Mouse (Mus musculus): ENCODE data around the gene Ptprr. TPM values are rescaled to one million over a fixed set of nuclear protein-coding genes. Genes with fewer than 3 reads are reported as not detected.

Gene Ptprr
- polyA plus RNA-seq (2015; fragmentation: Nextera tagmentation; extraction: Ambion mirVana) = 15.0 and 15.2 TPM in 2 replicates

DNA sequence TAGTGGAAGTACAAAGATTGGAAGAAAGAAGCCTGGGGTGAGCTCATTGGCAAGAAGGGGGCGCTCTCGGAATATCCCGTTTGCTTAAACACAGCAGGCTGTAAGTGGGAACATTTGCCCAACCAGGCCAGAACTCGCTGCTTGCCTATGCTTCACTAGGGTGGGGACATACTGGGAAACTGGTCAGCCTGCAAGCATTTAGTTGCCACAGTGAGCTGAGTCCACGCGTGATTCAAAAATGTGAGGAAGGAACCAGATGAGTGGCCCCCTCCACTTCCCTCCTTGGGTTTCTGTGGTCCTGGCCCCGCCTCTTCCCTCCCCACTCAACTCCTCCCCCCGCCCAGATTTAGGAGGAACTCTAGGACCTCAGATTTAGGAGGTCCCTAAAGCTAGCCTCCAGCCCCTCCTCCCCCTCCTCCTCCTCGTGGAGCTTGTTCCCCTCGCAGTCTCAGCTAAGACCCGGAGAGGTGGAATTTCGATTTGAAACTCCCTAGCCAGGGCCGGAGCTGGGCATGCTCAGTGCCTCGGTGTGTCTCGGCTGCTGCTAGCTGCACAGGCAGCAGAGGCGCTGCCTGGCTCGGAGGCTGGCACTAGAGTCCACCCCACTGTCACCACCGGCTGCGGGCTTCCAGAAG, at the start of gene Ptprr:
TSS of gene Ptprr (plus strand) at position 369 of the 635 bp plus-strand sequence.
- ATAC-seq (ENCODE audit: low FRiP score) = peak; percentile 98
- H3K4me3 ChIP-seq = peak within 1 kb of the TSS; percentile 62
- under 1% methylated on average over 19 of the region's 19 CpGs for WGBS
- no peaks in the 10 kb centered on the region for H3K27me3 ChIP-seq
- peaks cover 11% of the 10 kb centered on the region for H3K4me1 ChIP-seq (replicated peaks)
- peak within 1 kb of the TSS; percentile 89 for H3K27ac ChIP-seq
- H3K36me3 ChIP-seq = no peaks in the 10 kb centered on the region
- peak within 1 kb of the TSS; percentile 80 for H3K9ac ChIP-seq
- no peaks in the 10 kb centered on the region for H3K9me3 ChIP-seq
- H3K4me2 ChIP-seq = peak within 1 kb of the TSS; percentile 70

DNA sequence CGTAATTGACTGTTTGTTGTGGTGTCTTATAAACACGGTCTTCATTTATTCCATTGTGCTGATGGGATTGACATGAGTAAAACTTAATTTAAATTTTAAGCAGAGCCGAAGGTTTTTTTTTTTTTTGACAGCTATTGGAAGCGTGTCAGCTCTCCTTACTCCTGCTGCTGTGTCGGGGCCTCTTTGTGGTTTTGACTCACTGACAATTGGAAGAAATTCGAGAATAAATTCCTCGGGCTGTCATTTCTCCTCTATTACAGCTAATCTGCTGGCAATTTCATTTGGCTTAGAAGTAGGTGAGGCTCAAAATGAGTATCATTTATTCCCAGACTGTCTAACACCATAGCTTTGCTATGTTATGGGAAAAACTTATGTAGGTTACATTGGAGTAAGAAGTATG, 41.7 kb upstream of the Ptprr start:
- Histone ChIP-seq H3K4me1 (replicated peaks) (no peaks in the 10 kb centered on the region), H3K9ac (no peak overlapping the region), H3K4me3 (no peak overlapping the region), H3K27ac (no peak overlapping the region), H3K4me2 (no peak overlapping the region), H3K9me3 (no peaks in the 10 kb centered on the region), H3K36me3 (no peaks in the 10 kb centered on the region), H3K27me3 (no peaks in the 10 kb centered on the region)
- WGBS = 75% methylated on average over 7 of the region's 7 CpGs
- ATAC-seq (ENCODE audit: low FRiP score) = no peak

DNA sequence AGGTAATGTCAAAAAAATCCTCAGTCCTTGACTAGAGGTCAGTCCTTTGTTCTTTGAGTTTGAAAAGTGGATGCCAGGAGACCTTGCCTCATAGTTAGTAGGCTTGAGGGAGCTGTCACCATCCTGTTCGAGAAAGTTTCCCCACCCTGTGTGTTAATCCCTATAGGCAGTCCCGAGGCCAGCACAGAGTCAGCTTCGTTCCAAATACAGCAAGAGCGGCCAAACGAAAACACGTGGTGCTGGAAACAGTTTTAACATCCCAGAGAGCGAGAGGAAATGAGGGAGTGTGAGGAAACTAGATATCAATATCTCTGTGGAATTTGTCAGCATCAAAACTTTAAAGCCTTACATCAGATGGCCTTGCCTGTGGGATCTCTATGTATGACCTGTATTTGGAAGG, 39.0 kb upstream of the Ptprr start:
- no peak overlapping the region for H3K4me3 ChIP-seq
- 79% methylated on average over 7 of the region's 7 CpGs for WGBS
- H3K36me3 ChIP-seq = no peaks in the 10 kb centered on the region
- no peaks in the 10 kb centered on the region for H3K27me3 ChIP-seq
- no peaks in the 10 kb centered on the region for H3K4me1 ChIP-seq (replicated peaks)
- no peak overlapping the region for H3K27ac ChIP-seq
- H3K4me2 ChIP-seq = no peak overlapping the region
- ATAC-seq (ENCODE audit: low FRiP score) = no peak
- no peaks in the 10 kb centered on the region for H3K9me3 ChIP-seq
- no peak overlapping the region for H3K9ac ChIP-seq

DNA sequence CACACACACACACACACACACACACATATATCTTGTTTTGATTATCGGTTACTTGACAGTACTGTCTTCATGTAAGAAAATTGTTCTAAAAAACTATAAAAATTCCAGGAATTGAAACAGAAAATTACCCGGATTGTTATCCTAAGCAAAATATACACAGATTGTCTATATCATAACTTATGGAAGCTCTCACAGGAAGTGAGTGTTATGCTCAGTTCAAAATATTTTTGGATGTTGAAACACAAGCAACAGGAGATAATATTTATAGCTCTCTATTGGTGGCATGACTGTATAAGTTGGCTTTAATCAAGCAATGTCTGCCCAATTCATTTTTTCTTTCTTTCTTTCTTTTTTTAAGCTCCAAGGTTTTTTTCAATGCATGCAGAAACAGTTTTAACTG, 38.0 kb upstream of the Ptprr start:
- WGBS = 92% methylated on average over 2 of the region's 2 CpGs

DNA sequence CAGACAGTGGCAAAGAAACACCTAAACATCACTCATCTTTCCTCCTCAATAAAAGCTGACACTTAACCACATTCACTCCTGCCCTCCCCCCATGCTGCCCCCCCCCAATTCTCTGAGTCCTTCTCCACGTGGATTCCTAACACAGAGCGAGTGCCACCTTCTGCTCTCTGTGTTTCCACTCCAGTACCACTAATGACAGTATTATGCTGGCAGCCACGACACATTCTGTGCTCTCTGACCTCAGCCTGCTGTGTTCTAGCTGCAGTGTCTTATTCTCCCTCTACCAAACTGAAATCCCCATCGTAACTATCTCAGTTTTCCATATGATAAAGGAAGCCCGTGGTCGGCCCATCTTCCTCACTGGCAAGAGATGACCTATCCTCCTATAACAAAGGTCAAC, 33.7 kb upstream of the Ptprr start:
- H3K4me2 ChIP-seq = no peak overlapping the region
- no peak for ATAC-seq (ENCODE audit: low FRiP score)
- H3K36me3 ChIP-seq = no peaks in the 10 kb centered on the region
- no peak overlapping the region for H3K4me3 ChIP-seq
- no peak overlapping the region for H3K9ac ChIP-seq
- H3K27ac ChIP-seq = no peak overlapping the region
- WGBS = 57% methylated on average over 6 of the region's 6 CpGs
- no peaks in the 10 kb centered on the region for H3K9me3 ChIP-seq
- H3K4me1 ChIP-seq (replicated peaks) = no peaks in the 10 kb centered on the region
- H3K27me3 ChIP-seq = no peaks in the 10 kb centered on the region

More for the DNA sequence above, 38.0 kb upstream of the Ptprr start:
- no peaks in the 10 kb centered on the region for H3K4me1 ChIP-seq (replicated peaks)
- no peak overlapping the region for H3K27ac ChIP-seq
- no peaks in the 10 kb centered on the region for H3K36me3 ChIP-seq
- H3K27me3 ChIP-seq = no peaks in the 10 kb centered on the region
- no peak overlapping the region for H3K4me2 ChIP-seq
- H3K9ac ChIP-seq = no peak overlapping the region
- H3K4me3 ChIP-seq = no peak overlapping the region
- H3K9me3 ChIP-seq = no peaks in the 10 kb centered on the region
- no peak for ATAC-seq (ENCODE audit: low FRiP score)

DNA sequence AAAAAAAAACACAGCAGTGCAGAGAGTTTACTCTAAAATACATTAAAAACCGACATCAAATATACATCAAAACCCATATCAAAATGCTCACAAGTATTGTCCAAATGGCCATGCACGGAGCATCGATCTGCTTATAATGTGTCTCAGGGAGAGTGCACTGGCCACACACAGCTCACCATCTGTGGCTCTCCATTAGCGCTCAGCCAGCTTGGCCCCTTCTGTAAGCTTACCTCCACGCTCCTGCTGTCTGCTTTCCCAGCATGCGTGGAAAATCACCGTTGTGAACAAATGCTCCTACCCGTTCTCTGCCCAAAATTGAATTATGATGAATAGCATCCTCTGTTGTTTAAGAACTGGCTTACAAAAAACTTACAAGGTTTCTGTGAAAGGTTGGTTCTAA, 16.2 kb upstream of the Ptprr start:
- WGBS = 53% methylated on average over 8 of the region's 8 CpGs

DNA sequence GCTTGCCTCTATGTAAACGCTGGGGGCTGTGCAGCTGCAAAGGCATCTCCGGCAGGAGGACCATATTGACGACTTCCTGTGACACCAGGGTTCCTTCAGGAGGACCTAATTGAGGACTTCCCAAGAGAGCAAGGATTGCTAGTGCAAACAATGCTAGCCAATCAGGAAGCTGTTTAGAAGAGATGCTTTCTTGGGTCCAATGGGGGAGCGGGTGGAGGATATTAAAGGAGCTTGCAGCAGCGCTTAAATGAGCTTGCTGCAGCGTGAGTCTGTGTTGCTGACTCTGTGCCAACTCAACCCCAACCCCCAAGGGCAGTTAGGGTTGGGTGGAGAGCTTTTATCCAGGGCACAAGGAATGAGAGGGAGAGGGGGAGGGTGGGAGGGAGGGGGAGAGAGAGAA, 11.3 kb upstream of the Ptprr start:
- Histone ChIP-seq H3K36me3 (no peaks in the 10 kb centered on the region), H3K4me2 (no peak overlapping the region)
- no peak for ATAC-seq (ENCODE audit: low FRiP score)

More for the DNA sequence above, 16.2 kb upstream of the Ptprr start:
- Histone ChIP-seq H3K4me2 (no peak overlapping the region), H3K27me3 (no peaks in the 10 kb centered on the region), H3K4me3 (no peak overlapping the region), H3K9me3 (no peaks in the 10 kb centered on the region), H3K4me1 (replicated peaks) (peaks cover 3% of the 10 kb centered on the region; the same call in 1 of the 2 replicates), H3K27ac (no peak overlapping the region), H3K9ac (no peak overlapping the region), H3K36me3 (no peaks in the 10 kb centered on the region)
- no peak for ATAC-seq (ENCODE audit: low FRiP score)

DNA sequence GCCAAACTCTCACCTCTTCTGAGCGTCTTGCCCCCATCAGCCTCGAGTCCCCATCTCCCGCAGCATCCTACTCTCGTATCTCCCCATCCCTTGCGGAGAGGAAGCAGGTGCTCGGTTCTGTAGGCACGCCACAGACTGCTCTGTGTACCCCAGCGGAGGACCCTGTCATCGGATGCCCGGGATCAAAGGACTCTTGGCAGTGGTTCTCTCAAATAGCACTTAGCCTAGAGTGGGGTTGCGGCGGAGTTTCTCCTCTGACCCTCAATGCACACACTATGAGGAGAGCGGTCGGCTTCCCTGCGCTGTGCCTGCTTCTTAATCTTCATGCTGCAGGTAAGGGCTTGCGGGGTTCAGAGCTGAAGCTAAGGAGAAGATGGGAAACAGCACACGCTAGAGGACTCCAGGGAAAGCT, 473 bp downstream of the Ptprr start:
- peak; percentile 84 for ATAC-seq (ENCODE audit: low FRiP score)
- under 1% methylated on average over 17 of the region's 17 CpGs for WGBS

More for the DNA sequence above, 11.3 kb upstream of the Ptprr start:
- peaks cover 3% of the 10 kb centered on the region; the same call in 1 of the 2 replicates for H3K4me1 ChIP-seq (replicated peaks)
- no peaks in the 10 kb centered on the region for H3K27me3 ChIP-seq
- H3K9ac ChIP-seq = no peak overlapping the region
- H3K27ac ChIP-seq = no peak overlapping the region
- H3K9me3 ChIP-seq = no peaks in the 10 kb centered on the region
- no peak overlapping the region for H3K4me3 ChIP-seq
- 55% methylated on average over 6 of the region's 6 CpGs for WGBS

DNA sequence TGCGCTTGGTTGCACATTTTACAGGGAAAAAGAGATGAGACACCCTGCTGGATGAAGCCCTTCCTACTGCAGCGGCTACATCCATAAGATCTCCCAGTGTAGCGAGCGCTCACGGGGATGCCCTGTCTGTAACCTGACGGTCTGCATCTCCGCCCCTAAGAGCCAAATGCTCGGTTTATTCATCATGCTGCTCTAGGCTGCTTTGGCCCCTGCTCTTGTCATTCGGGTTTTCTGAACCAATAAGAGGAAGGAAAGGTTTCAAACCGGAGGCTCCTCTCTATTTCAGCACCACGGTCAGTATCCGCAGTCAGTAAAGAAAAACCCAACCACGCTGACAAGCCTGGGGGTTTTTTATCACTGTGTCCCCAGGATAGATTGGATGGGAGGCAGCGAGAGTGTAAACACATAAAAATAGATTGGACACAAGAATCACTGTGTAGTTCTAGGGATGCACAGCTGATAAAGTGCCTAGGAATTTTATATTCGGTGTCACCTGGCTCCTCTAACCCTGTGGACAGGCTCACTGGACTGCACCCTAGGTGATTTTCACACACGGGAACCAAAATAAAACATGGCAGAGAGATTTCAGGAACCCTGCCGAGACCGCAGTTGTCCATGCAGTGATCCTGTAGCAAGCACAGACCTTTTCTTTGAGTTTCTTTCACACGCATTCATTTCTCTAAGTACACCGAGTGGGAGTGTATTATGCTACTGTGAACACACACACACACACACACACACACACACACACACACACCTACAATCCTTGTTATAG, 1.3 kb downstream of the Ptprr start:
- Histone ChIP-seq H3K27me3 (no peaks in the 10 kb centered on the region), H3K36me3 (no peaks in the 10 kb centered on the region), H3K4me1 (replicated peaks) (peaks cover 11% of the 10 kb centered on the region), H3K9ac (peak overlapping the region; percentile 80), H3K9me3 (peaks cover 3% of the 10 kb centered on the region; the same call in 1 of the 2 replicates), H3K4me3 (peak overlapping the region; percentile 62), H3K4me2 (peak overlapping the region; percentile 70), H3K27ac (peak overlapping the region; percentile 89)
- 4% methylated on average over 20 of the region's 20 CpGs for WGBS
- ATAC-seq (ENCODE audit: low FRiP score) = peak; percentile 27

More for the DNA sequence above, 473 bp downstream of the Ptprr start:
- Histone ChIP-seq H3K4me2 (peak overlapping the region; percentile 70), H3K4me3 (peak overlapping the region; percentile 62), H3K27me3 (no peaks in the 10 kb centered on the region), H3K9me3 (no peaks in the 10 kb centered on the region), H3K9ac (peak overlapping the region; percentile 80), H3K36me3 (no peaks in the 10 kb centered on the region), H3K4me1 (replicated peaks) (peaks cover 11% of the 10 kb centered on the region), H3K27ac (peak overlapping the region; percentile 89)

DNA sequence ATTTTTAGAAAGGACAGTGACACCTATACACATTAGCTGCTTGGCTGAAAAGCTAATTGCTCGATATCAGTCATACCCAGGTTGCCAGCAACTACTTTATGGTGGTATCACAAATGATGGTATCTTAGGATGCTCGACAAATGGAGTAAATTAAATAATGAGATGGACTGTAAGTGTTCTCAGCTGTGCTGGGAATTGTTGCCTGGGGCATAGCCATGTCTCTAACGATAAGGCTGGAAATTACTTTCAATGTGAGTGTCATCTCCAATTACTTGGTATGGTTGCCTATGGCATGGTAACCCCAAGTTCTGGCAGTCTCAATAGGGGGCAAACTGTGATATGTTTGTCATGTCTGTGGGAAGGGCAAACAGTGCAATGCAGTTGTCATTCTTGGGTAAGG, 3.1 kb downstream of the Ptprr start:
- no peak for ATAC-seq (ENCODE audit: low FRiP score)
- no peaks in the 10 kb centered on the region for H3K27me3 ChIP-seq
- H3K4me3 ChIP-seq = no peak overlapping the region
- 52% methylated on average over 3 of the region's 3 CpGs for WGBS
- H3K9ac ChIP-seq = no peak overlapping the region
- H3K9me3 ChIP-seq = peaks cover 3% of the 10 kb centered on the region; the same call in 1 of the 2 replicates
- no peaks in the 10 kb centered on the region for H3K36me3 ChIP-seq
- H3K4me1 ChIP-seq (replicated peaks) = peaks cover 11% of the 10 kb centered on the region
- no peak overlapping the region for H3K27ac ChIP-seq
- no peak overlapping the region for H3K4me2 ChIP-seq

DNA sequence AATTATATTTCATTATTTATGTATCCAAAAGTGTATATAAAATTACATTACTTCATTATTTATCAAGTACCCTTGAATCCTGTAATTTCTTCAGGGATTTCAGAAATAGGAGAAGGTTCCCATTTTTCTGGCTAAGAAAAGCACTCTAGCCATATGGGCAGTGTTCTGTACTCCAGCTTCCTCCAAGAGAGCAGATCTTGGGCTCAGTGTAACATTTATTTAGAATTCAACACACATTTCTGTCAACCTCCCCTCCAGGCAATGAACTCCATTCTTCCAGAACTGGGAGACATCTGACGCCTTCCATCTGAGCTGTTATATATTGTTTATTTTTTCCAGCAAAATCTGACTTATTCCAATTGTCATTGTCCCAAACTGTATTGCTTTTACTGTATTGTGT, 20.1 kb downstream of the Ptprr start:
- no peak overlapping the region for H3K4me3 ChIP-seq
- H3K4me2 ChIP-seq = no peak overlapping the region
- 78% methylated on average over 1 of the region's 1 CpGs for WGBS
- H3K36me3 ChIP-seq = no peaks in the 10 kb centered on the region
- H3K9me3 ChIP-seq = 0 out of 2 replicates have a peak, but pooled peaks cover 10% of the 10 kb centered on the region
- H3K27me3 ChIP-seq = no peaks in the 10 kb centered on the region
- H3K4me1 ChIP-seq (replicated peaks) = no peaks in the 10 kb centered on the region
- no peak overlapping the region for H3K9ac ChIP-seq
- ATAC-seq (ENCODE audit: low FRiP score) = no peak
- H3K27ac ChIP-seq = no peak overlapping the region

DNA sequence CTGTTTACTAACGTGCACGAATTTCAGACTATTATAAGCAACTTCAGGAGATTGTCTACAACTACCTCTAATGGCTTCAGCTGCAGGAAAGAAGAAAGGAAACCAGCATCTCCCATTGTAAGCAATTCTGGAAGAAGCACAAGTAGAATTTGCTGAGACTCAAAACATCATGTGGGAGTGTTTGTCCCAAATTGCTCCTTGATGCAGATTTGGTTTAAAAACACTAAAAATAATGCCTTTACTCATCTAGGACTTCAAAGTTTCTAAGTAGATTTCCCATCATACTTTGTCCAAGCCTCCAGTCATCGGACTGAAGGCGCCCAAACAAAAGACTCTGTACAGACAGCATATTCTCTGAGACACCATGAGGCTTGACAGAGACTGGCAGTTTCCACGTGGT, 57.9 kb downstream of the Ptprr start:
- WGBS = 92% methylated on average over 5 of the region's 5 CpGs
- Histone ChIP-seq H3K9me3 (no peaks in the 10 kb centered on the region), H3K4me1 (replicated peaks) (peaks cover 4% of the 10 kb centered on the region; the same call in 1 of the 2 replicates), H3K27ac (no peak overlapping the region), H3K27me3 (no peaks in the 10 kb centered on the region), H3K4me3 (no peak overlapping the region), H3K36me3 (no peaks in the 10 kb centered on the region), H3K9ac (no peak overlapping the region), H3K4me2 (no peak overlapping the region)
- no peak for ATAC-seq (ENCODE audit: low FRiP score)
